Mouse (Mus musculus) liver, embryonic 14.5 days (tissue): ENCODE results near the gene Qars.

Experiments used
- CTCF ChIP-seq: IDR thresholded peaks from 2 replicates; pipeline ENCODE4 v1.5.1; 2016; ENCODE audit warnings: antibody characterized with exemption, low read depth, control low read depth
- EP300 ChIP-seq: IDR thresholded peaks from 2 replicates; pipeline ENCODE4 v1.6.1; 2016; ENCODE audit warnings: antibody characterized with exemption, low read depth

DNA sequence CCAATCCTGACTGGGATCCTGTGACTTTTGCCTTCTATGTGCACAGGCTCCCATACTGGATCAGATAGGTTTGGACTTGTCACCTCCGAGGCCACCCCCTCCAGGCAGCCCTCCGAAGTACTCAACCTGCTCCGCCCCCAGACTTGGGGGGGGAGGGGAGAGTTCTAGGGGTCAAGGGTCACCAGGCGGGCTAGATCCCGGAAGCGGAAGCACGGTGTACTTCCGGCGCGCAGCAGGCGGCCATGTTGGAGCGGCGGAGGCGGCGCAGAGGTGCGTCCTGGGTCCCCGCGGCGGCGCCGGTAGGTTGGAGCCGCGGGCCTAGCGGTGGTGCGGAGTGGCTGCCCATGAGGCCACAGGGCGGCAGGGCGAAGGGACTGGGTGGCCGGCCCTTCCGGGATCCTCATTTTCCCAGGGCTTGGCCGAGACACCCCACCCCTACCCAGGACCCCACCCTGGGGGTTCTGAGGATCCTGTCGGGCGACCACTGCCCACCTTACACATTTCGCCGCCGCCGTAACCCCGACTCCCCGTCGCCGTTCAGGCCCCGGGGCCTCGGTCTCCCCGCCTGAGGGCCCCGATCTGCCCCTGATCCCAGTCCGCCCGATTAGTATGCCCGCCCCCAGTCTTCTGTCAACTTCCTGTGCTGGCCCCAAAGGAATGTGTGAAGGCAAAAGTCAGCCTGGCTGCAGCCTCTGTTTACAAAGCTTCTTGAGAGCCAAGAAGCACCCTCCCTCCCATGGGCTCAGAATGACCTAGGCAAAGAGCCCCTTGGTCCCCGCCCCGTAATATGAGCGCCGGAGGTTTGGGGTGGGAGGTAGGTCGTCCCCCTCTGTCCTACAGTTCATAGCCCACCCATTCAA is 47.0 kb upstream of the Qars start, which contains the start of gene Ccdc71:
- TF ChIP-seq CTCF (no peak), EP300 (no peak)
